Mouse (Mus musculus) ES-Bruce4 (cell line): ENCODE results near the gene Atp2a1. TPM values are rescaled to one million over a fixed set of nuclear protein-coding genes. Genes with fewer than 3 reads are reported as not detected.
A peak's percentile ranks its signal among the peaks of the same experiment; 100 is the strongest.

Experiments
- H3K27ac ChIP-seq: 2 replicates; pipeline ENCODE4 v1.5.1; 2012; ENCODE audit warnings: low read length, inconsistent platforms; ENCODE audit not compliant: insufficient read depth
- H3K27me3 ChIP-seq: 2 replicates; pipeline ENCODE4 v1.6.1; 2012; ENCODE audit warnings: mild to moderate bottlenecking, low read length, inconsistent platforms; ENCODE audit not compliant: control insufficient read depth, poor library complexity, insufficient read depth, severe bottlenecking
- H3K36me3 ChIP-seq: 2 replicates; pipeline ENCODE4 v1.6.1; 2012; ENCODE audit warnings: inconsistent platforms, mild to moderate bottlenecking, low read length, moderate library complexity; ENCODE audit not compliant: control insufficient read depth, poor library complexity, insufficient read depth, severe bottlenecking
- H3K4me1 ChIP-seq: one replicate; pipeline ENCODE4 v1.8.1; 2011; ENCODE audit warnings: low read length; ENCODE audit not compliant: control insufficient read depth, insufficient read depth
- H3K4me3 ChIP-seq: 2 replicates; pipeline ENCODE4 v1.5.1; 2011; ENCODE audit warnings: low read depth, mild to moderate bottlenecking, low read length
- H3K9ac ChIP-seq: 2 replicates; pipeline ENCODE4 v1.6.1; 2012; ENCODE audit warnings: low read depth, mild to moderate bottlenecking, inconsistent platforms; ENCODE audit not compliant: poor library complexity, severe bottlenecking
- H3K9me3 ChIP-seq: replicated peaks from 2 replicates; pipeline ENCODE4 v1.6.1; 2012; ENCODE audit warnings: mild to moderate bottlenecking, low read length, inconsistent platforms; ENCODE audit not compliant: control insufficient read depth, poor library complexity, insufficient read depth, severe bottlenecking
- CTCF ChIP-seq: IDR thresholded peaks from one replicate; pipeline ENCODE4 v1.8.1; 2011; ENCODE audit warnings: low read depth, low read length
- EP300 ChIP-seq: IDR thresholded peaks from 2 replicates; pipeline ENCODE4 v1.6.1; 2011; ENCODE audit warnings: low read depth, low read length; ENCODE audit not compliant: insufficient read depth
- POLR2A ChIP-seq: IDR thresholded peaks from one replicate; pipeline ENCODE4 v1.8.1; 2011; ENCODE audit warnings: low read length; ENCODE audit not compliant: insufficient read depth
- polyA plus RNA-seq: library from polyadenylated mRNA; stranded (reverse); fragments of >200 nt; gene quantifications from 2 replicates; pipeline ENCODE4 v1.2.4, GENCODE M21; 2011; ENCODE audit warnings: low read depth; ENCODE audit not compliant: missing spikeins, insufficient read depth, insufficient read length

Atp2a1 gene
- polyA plus RNA-seq: 0.40 and 0.53 TPM in 2 replicates

- no peak within 1 kb of the TSS for H3K27ac ChIP-seq
- H3K9ac ChIP-seq: no peak within 1 kb of the TSS
Observed at GRCm38 (mm10) chr7:126463004-126463403, at the start of gene Atp2a1. Gene Atp2a1, minus strand, starts transcription at chr7:126463108.

GRCm38 (mm10) chr7:126511287-126511686, 48.4 kb upstream of the Atp2a1 start:
- H3K27ac ChIP-seq: no peak overlapping the region
- no peaks in the 10 kb centered on the region for H3K9me3 ChIP-seq
- TF ChIP-seq POLR2A (no peak), EP300 (no peak), CTCF (no peak)

More at GRCm38 (mm10) chr7:126463004-126463403, at the start of gene Atp2a1:
- TF ChIP-seq CTCF: no peak
- no peak for TF ChIP-seq POLR2A
- TF ChIP-seq EP300: no peak
- H3K27me3 ChIP-seq: no peaks in the 10 kb centered on the region
- H3K4me1 ChIP-seq: peaks cover 3% of the 10 kb centered on the region
- H3K36me3 ChIP-seq: peaks cover 3% of the 10 kb centered on the region; the same call in 1 of the 2 replicates
- H3K9me3 ChIP-seq: no peaks in the 10 kb centered on the region
- no peak within 1 kb of the TSS for H3K4me3 ChIP-seq

GRCm38 (mm10) chr7:126507126-126507778, 44.3 kb upstream of the Atp2a1 start:
- TF ChIP-seq POLR2A (no peak), EP300 (no peak), CTCF (no peak)
- Histone ChIP-seq H3K4me3 (no peak overlapping the region), H3K4me1 (no peaks in the 10 kb centered on the region), H3K27ac (no peak overlapping the region), H3K36me3 (no peaks in the 10 kb centered on the region), H3K9ac (no peak overlapping the region), H3K9me3 (no peaks in the 10 kb centered on the region), H3K27me3 (no peaks in the 10 kb centered on the region)

More at GRCm38 (mm10) chr7:126511287-126511686, 48.4 kb upstream of the Atp2a1 start:
- Histone ChIP-seq H3K4me1 (no peaks in the 10 kb centered on the region), H3K9ac (no peak overlapping the region), H3K4me3 (no peak overlapping the region), H3K27me3 (no peaks in the 10 kb centered on the region), H3K36me3 (no peaks in the 10 kb centered on the region)

- H3K9ac ChIP-seq: no peak overlapping the region
- peaks cover 2% of the 10 kb centered on the region for H3K4me1 ChIP-seq
- peak overlapping the region; percentile 41 for H3K27ac ChIP-seq
- H3K9me3 ChIP-seq: no peaks in the 10 kb centered on the region
- H3K27me3 ChIP-seq: no peaks in the 10 kb centered on the region
- TF ChIP-seq EP300 (no peak), CTCF (no peak), POLR2A (no peak)
- no peak overlapping the region for H3K4me3 ChIP-seq
- H3K36me3 ChIP-seq: peaks cover 14% of the 10 kb centered on the region
Observed at GRCm38 (mm10) chr7:126504913-126505312, 42.0 kb upstream of the Atp2a1 start.

- TF ChIP-seq EP300 (peak; percentile 87; the same call in 1 of the 2 replicates), CTCF (peak; percentile 34), POLR2A (peak; percentile 72)
- Histone ChIP-seq H3K36me3 (peaks cover 29% of the 10 kb centered on the region), H3K27me3 (no peaks in the 10 kb centered on the region), H3K4me1 (peaks cover 2% of the 10 kb centered on the region), H3K9me3 (no peaks in the 10 kb centered on the region), H3K9ac (peak within 1 kb of the TSS; percentile 100), H3K4me3 (peak within 1 kb of the TSS; percentile 92), H3K27ac (peak within 1 kb of the TSS; percentile 87)
Observed at GRCm38 (mm10) chr7:126503273-126503878, 40.5 kb upstream of the Atp2a1 start, which contains the start of gene Atxn2l. Gene Atxn2l, minus strand, starts transcription at chr7:126503437.

- TF ChIP-seq POLR2A: no peak
- TF ChIP-seq CTCF: no peak
- no peak for TF ChIP-seq EP300
- no peaks in the 10 kb centered on the region for H3K9me3 ChIP-seq
- peaks cover 35% of the 10 kb centered on the region for H3K36me3 ChIP-seq
Observed at GRCm38 (mm10) chr7:126502751-126503150, 39.8 kb upstream of the Atp2a1 start.

More at GRCm38 (mm10) chr7:126502751-126503150, 39.8 kb upstream of the Atp2a1 start:
- H3K4me1 ChIP-seq: peaks cover 2% of the 10 kb centered on the region
- peak overlapping the region; percentile 87 for H3K27ac ChIP-seq
- H3K27me3 ChIP-seq: no peaks in the 10 kb centered on the region
- peak overlapping the region; percentile 100 for H3K9ac ChIP-seq
- peak overlapping the region; percentile 92 for H3K4me3 ChIP-seq
